8 mouse cellular contexts compared by ENCODE assay signal in genomic region chr19:12795511-12796327, GRCm38 (mm10). TPM values are rescaled to one million over a fixed set of nuclear protein-coding genes. Genes with fewer than 3 reads are reported as not detected.
A peak's percentile ranks its signal among the peaks of the same experiment; 100 is the strongest.
DNase-seq lines count a peak whose midpoint lies in the region; ATAC-seq and TF ChIP-seq lines count a peak whose summit lies in the region.

Zfp91 (minus strand) TSS chr19:12796126.
Lpxn (plus strand) TSS chr19:12796193.

- peak; percentile 72 for TF ChIP-seq EP300 in liver, embryonic 14.5 days (IDR thresholded peaks at IDR 0.05; ENCODE audit: low read depth)
- TF ChIP-seq EP300 in stomach, postnatal 0 days (optimal IDR thresholded peaks at IDR 0.05): peak; percentile 71

- DNase-seq in CD8-positive naive resting alpha-beta T cell, adult 2 months (ENCODE audit: low read depth in 2 of 2, low spot score in 2 of 2): peak; percentile 87 to 90
- peak; percentile 96 for DNase-seq in c-Kit-positive CD71-negative TER-119-negative erythroid progenitor cells, embryonic 14.5 days (ENCODE audit: low read depth)
- DNase-seq in forebrain, embryonic 10.5 days (ENCODE audit: extremely low spot score, low spot score): peak; percentile 96
- DNase-seq in kidney, postnatal 25 days: peak; percentile 98 to 100
- peak; percentile 91 to 95 (median 94) for DNase-seq in liver, embryonic 14.5 days (ENCODE audit: low read depth in 3 of 3, low spot score in 3 of 3)
- peak; percentile 98 for DNase-seq in neural tube, embryonic 11.5 days (ENCODE audit: low spot score)
- DNase-seq in stomach, postnatal 0 days (ENCODE audit: low spot score): peak; percentile 99

- WGBS in forebrain, embryonic 10.5 days: under 1% methylated on average over 59 of the region's 76 CpGs
- under 1% methylated on average over 51 of the region's 76 CpGs for WGBS in heart, embryonic 15.5 days
- under 1% methylated on average over 71 of the region's 76 CpGs for WGBS in liver, embryonic 14.5 days (ENCODE audit: insufficient replicate concordance)
- under 1% methylated on average over 69 of the region's 76 CpGs for WGBS in neural tube, embryonic 11.5 days
- 0% methylated on average over 56 of the region's 76 CpGs for WGBS in stomach, postnatal 0 days

- peak; percentile 96 for ATAC-seq in heart, embryonic 15.5 days (replicated peaks; ENCODE audit: insufficient number of reproducible peaks, insufficient read depth, low FRiP score, low read depth)
- peak; percentile 87 for ATAC-seq in liver, embryonic 14.5 days (ENCODE audit: insufficient read depth)
- ATAC-seq in neural tube, embryonic 11.5 days (ENCODE audit: insufficient read depth, low FRiP score, low TSS enrichment): peak; percentile 93
- peak; percentile 95 for ATAC-seq in stomach, postnatal 0 days (ENCODE audit: low FRiP score, low TSS enrichment)

- H3K4me3 ChIP-seq in forebrain, embryonic 10.5 days: peak within 1 kb of the TSS; percentile 90
- H3K4me3 ChIP-seq in heart, embryonic 15.5 days: peak within 1 kb of the TSS; percentile 99
- peak within 1 kb of the TSS; percentile 82 to 93 for H3K4me3 ChIP-seq in liver, embryonic 14.5 days (ENCODE audit: insufficient read depth in 1 of 2, low read depth in 2 of 2, low read length in 2 of 2)
- H3K4me3 ChIP-seq in neural tube, embryonic 11.5 days (ENCODE audit: low read depth, low read length): peak within 1 kb of the TSS; percentile 93
- peak within 1 kb of the TSS; percentile 96 for H3K4me3 ChIP-seq in stomach, postnatal 0 days (ENCODE audit: low read depth, low read length)

- peak within 1 kb of the TSS; percentile 87 for H3K4me2 ChIP-seq in heart, embryonic 15.5 days
- H3K4me2 ChIP-seq in liver, embryonic 14.5 days (ENCODE audit: low read depth): peak within 1 kb of the TSS; percentile 92
- peak within 1 kb of the TSS; percentile 54 for H3K4me2 ChIP-seq in neural tube, embryonic 11.5 days (ENCODE audit: low read depth)
- H3K4me2 ChIP-seq in stomach, postnatal 0 days (replicated peaks; ENCODE audit: low read depth): peak within 1 kb of the TSS; percentile 63

- H3K9me3 ChIP-seq in forebrain, embryonic 10.5 days: no peaks in the 10 kb centered on the region
- H3K9me3 ChIP-seq in heart, embryonic 15.5 days (replicated peaks): no peaks in the 10 kb centered on the region
- H3K9me3 ChIP-seq in liver, embryonic 14.5 days (ENCODE audit: control insufficient read depth, low read length): no peaks in the 10 kb centered on the region
- H3K9me3 ChIP-seq in neural tube, embryonic 11.5 days (ENCODE audit: control insufficient read depth, low read length): no peaks in the 10 kb centered on the region
- no peaks in the 10 kb centered on the region for H3K9me3 ChIP-seq in stomach, postnatal 0 days (ENCODE audit: control insufficient read depth, low read length)

- H3K9ac ChIP-seq in heart, embryonic 15.5 days: peak within 1 kb of the TSS; percentile 100
- peak within 1 kb of the TSS; percentile 84 for H3K9ac ChIP-seq in liver, embryonic 14.5 days (replicated peaks)
- H3K9ac ChIP-seq in neural tube, embryonic 11.5 days (ENCODE audit: low read length): peak within 1 kb of the TSS; percentile 97
- peak within 1 kb of the TSS; percentile 99 for H3K9ac ChIP-seq in stomach, postnatal 0 days (ENCODE audit: low read length)

- no peaks in the 10 kb centered on the region for H3K36me3 ChIP-seq in forebrain, embryonic 10.5 days (replicated peaks)
- no peaks in the 10 kb centered on the region for H3K36me3 ChIP-seq in heart, embryonic 15.5 days
- no peaks in the 10 kb centered on the region for H3K36me3 ChIP-seq in liver, embryonic 14.5 days (replicated peaks; ENCODE audit: control insufficient read depth, insufficient read depth, low read depth)
- no peaks in the 10 kb centered on the region for H3K36me3 ChIP-seq in neural tube, embryonic 11.5 days (ENCODE audit: control insufficient read depth, insufficient read depth, low read length)
- H3K36me3 ChIP-seq in stomach, postnatal 0 days (ENCODE audit: control insufficient read depth, insufficient read depth, low read length): no peaks in the 10 kb centered on the region

- no peaks in the 10 kb centered on the region for H3K27me3 ChIP-seq in forebrain, embryonic 10.5 days (ENCODE audit: poor library complexity, severe bottlenecking)
- H3K27me3 ChIP-seq in heart, embryonic 15.5 days: no peaks in the 10 kb centered on the region
- H3K27me3 ChIP-seq in liver, embryonic 14.5 days (ENCODE audit: control insufficient read depth, insufficient read depth, low read length): no peaks in the 10 kb centered on the region
- no peaks in the 10 kb centered on the region for H3K27me3 ChIP-seq in neural tube, embryonic 11.5 days (ENCODE audit: control insufficient read depth, insufficient read depth, low read length)
- H3K27me3 ChIP-seq in stomach, postnatal 0 days (ENCODE audit: control insufficient read depth, insufficient read depth, low read length): no peaks in the 10 kb centered on the region

- peaks cover 31% of the 10 kb centered on the region for H3K4me1 ChIP-seq in forebrain, embryonic 10.5 days
- H3K4me1 ChIP-seq in heart, embryonic 15.5 days (replicated peaks): peaks cover 9% of the 10 kb centered on the region
- peaks cover 3 to 4% of the 10 kb centered on the region in 2 experiments for H3K4me1 ChIP-seq in liver, embryonic 14.5 days (replicated peaks; ENCODE audit: control insufficient read depth in 2 of 2, insufficient read depth in 2 of 2, low read length in 1 of 2)
- H3K4me1 ChIP-seq in neural tube, embryonic 11.5 days (ENCODE audit: control insufficient read depth, insufficient read depth, low read length): no peaks in the 10 kb centered on the region; the same call in 1 of the 2 replicates
- no peaks in the 10 kb centered on the region for H3K4me1 ChIP-seq in stomach, postnatal 0 days (replicated peaks; ENCODE audit: control insufficient read depth, insufficient read depth)

- H3K27ac ChIP-seq in forebrain, embryonic 10.5 days: peak within 1 kb of the TSS; percentile 99
- H3K27ac ChIP-seq in heart, embryonic 15.5 days: peak within 1 kb of the TSS; percentile 100
- H3K27ac ChIP-seq in liver, embryonic 14.5 days: peak within 1 kb of the TSS; percentile 96
- peak within 1 kb of the TSS; percentile 99 for H3K27ac ChIP-seq in neural tube, embryonic 11.5 days (ENCODE audit: low read depth, low read length)
- peak within 1 kb of the TSS; percentile 100 for H3K27ac ChIP-seq in stomach, postnatal 0 days (replicated peaks)

- no peak for TF ChIP-seq CTCF in liver, embryonic 14.5 days (IDR thresholded peaks at IDR 0.05; ENCODE audit: low read depth)
- TF ChIP-seq CTCF in stomach, postnatal 0 days (IDR thresholded peaks at IDR 0.05; ENCODE audit: low read depth): peak; percentile 36

RNA-seq across cellular contexts. Expression of gene Zfp91, which starts in this region (rescaled TPM):
- polyA plus RNA-seq in forebrain, embryonic 10.5 days (2016; fragmentation: Nextera tagmentation; extraction: Ambion mirVana): 14.1 and 14.3 TPM in 2 replicates
- 11.4 TPM in 2 replicates for polyA plus RNA-seq in heart, embryonic 15.5 days (2015; fragmentation: Nextera tagmentation; extraction: Ambion mirVana)
- polyA plus RNA-seq in liver, embryonic 14.5 days (2012; rRNA removed): 9.7 and 13.5 TPM in 2 replicates
- polyA plus RNA-seq in liver, embryonic 14.5 days (2014; fragmentation: Nextera tagmentation; extraction: Ambion mirVana): 4.8 and 5.2 TPM in 2 replicates
- 10.6 and 11.2 TPM in 2 replicates for polyA plus RNA-seq in neural tube, embryonic 11.5 days (2014; fragmentation: Nextera tagmentation; extraction: Ambion mirVana)
- polyA plus RNA-seq in stomach, postnatal 0 days (2015; fragmentation: Nextera tagmentation; extraction: Ambion mirVana): 8.6 and 8.9 TPM in 2 replicates

RNA-seq across cellular contexts. Expression of gene Lpxn, which starts in this region (rescaled TPM):
- 0.76 and 0.77 TPM in 2 replicates for polyA plus RNA-seq in forebrain, embryonic 10.5 days (2016; fragmentation: Nextera tagmentation; extraction: Ambion mirVana)
- polyA plus RNA-seq in heart, embryonic 15.5 days (2015; fragmentation: Nextera tagmentation; extraction: Ambion mirVana): 1.1 and 4.0 TPM in 2 replicates
- 1.3 and 1.5 TPM in 2 replicates for polyA plus RNA-seq in liver, embryonic 14.5 days (2012; rRNA removed)
- polyA plus RNA-seq in liver, embryonic 14.5 days (2014; fragmentation: Nextera tagmentation; extraction: Ambion mirVana): 2.2 and 2.7 TPM in 2 replicates
- polyA plus RNA-seq in neural tube, embryonic 11.5 days (2014; fragmentation: Nextera tagmentation; extraction: Ambion mirVana): 0.93 and 1.1 TPM in 2 replicates
- polyA plus RNA-seq in stomach, postnatal 0 days (2015; fragmentation: Nextera tagmentation; extraction: Ambion mirVana): 1.5 and 1.7 TPM in 2 replicates

Comparison
In these comparisons a context has a peak if more than half of its experiments do, and no peak if none do; other contexts are left out.
1. Peak in every context shown above with its lines: DNase-seq, ATAC-seq, H3K4me3 ChIP-seq and H3K27ac ChIP-seq.